ENCODE assay signal across 8 mouse cellular contexts in genomic region chr6:146887958-146888659, GRCm38 (mm10). TPM values are rescaled to one million over a fixed set of nuclear protein-coding genes. Genes with fewer than 3 reads are reported as not detected.
DNase-seq lines count a peak whose midpoint lies in the region; ATAC-seq and TF ChIP-seq lines count a peak whose summit lies in the region.

Ppfibp1 (plus strand) TSS chr6:146888487.

- H3K9me3 ChIP-seq in hindbrain, embryonic 16.5 days (ENCODE audit: control insufficient read depth, low read length) = no peaks in the 10 kb centered on the region

- peak; percentile 99 for DNase-seq in gastrocnemius, adult 2 months
- peak; percentile 92 to 96 for DNase-seq in left cerebral cortex, adult 18-20 months (ENCODE audit: low spot score in 2 of 2)
- peak; percentile 97 to 99 for DNase-seq in lung, postnatal 4 days
- peak; percentile 96 for DNase-seq in retina, postnatal 1 day
- DNase-seq in urinary bladder, adult 18-20 months (ENCODE audit: low spot score in 2 of 2) = peak; percentile 94 to 95

- no peaks in the 10 kb centered on the region for H3K36me3 ChIP-seq in hindbrain, embryonic 16.5 days (ENCODE audit: control insufficient read depth, insufficient read depth, low read length)

- intact Hi-C loops in gastrocnemius, adult 2 months (cut with DNase I) = loop anchor here (1.0 to 5.0 kb wide), 3 partner anchors 58 to 104 kb away; no protein-coding TSS in a partner anchor

- WGBS in hindbrain, embryonic 16.5 days = under 1% methylated on average over 68 of the region's 80 CpGs

- peak within 1 kb of the TSS; percentile 99 for H3K4me3 ChIP-seq in gastrocnemius, adult 2 months
- peak within 1 kb of the TSS; percentile 85 for H3K4me3 ChIP-seq in hindbrain, embryonic 16.5 days (ENCODE audit: low read length)

- peak within 1 kb of the TSS; percentile 97 for H3K27ac ChIP-seq in gastrocnemius, adult 2 months
- peak within 1 kb of the TSS; percentile 44; the same call in 1 of the 2 replicates for H3K27ac ChIP-seq in hindbrain, embryonic 16.5 days (ENCODE audit: low read depth, low read length)

- no peaks in the 10 kb centered on the region; the same call in none of the 2 replicates for H3K4me1 ChIP-seq in hindbrain, embryonic 16.5 days (ENCODE audit: control insufficient read depth, insufficient read depth, low read depth, low read length)

- H3K27me3 ChIP-seq in hindbrain, embryonic 16.5 days (replicated peaks; ENCODE audit: control insufficient read depth, insufficient read depth, low read length) = no peaks in the 10 kb centered on the region

- no peak for TF ChIP-seq CTCF in gastrocnemius, adult 2 months (IDR thresholded peaks at IDR 0.05)

- ATAC-seq in activated CD4-positive, CD25-positive, alpha-beta regulatory T cell, adult 4 months = peak; percentile 94
- ATAC-seq in common myeloid progenitor, adult 5-6 weeks (replicated peaks; ENCODE audit: low read depth, poor library complexity, severe bottlenecking) = peak; percentile 90
- ATAC-seq in hindbrain, embryonic 16.5 days = peak; percentile 96

- H3K9ac ChIP-seq in hindbrain, embryonic 16.5 days (ENCODE audit: low read depth, low read length) = peak within 1 kb of the TSS; percentile 74

- peak within 1 kb of the TSS; percentile 73 for H3K4me2 ChIP-seq in hindbrain, embryonic 16.5 days (ENCODE audit: low read length)

RNA-seq across cellular contexts. Expression of gene Ppfibp1, which starts in this region (rescaled TPM):
- 1 to 10 TPM; 5.2 to 7.8 TPM for polyA plus RNA-seq in activated CD4-positive, CD25-positive, alpha-beta regulatory T cell, adult 4 months (2017; shearing (Covaris generic))
- total RNA-seq in common myeloid progenitor, adult 5-6 weeks (2017) = 12.2 and 14.4 TPM in 2 replicates
- total RNA-seq in gastrocnemius, adult 2 months (2021) = 10 to 100 TPM; 40.3 to 44.8 TPM
- 14.6 and 15.9 TPM in 2 replicates for polyA plus RNA-seq in hindbrain, embryonic 16.5 days (2015; fragmentation: Nextera tagmentation; extraction: Ambion mirVana)
- total RNA-seq in left cerebral cortex, adult 18-20 months (2021) = 10 to 100 TPM; 54.5 to 60.4 TPM

Comparison
In these comparisons a context has a peak if more than half of its experiments do, and no peak if none do; other contexts are left out.
1. Peak in every context shown above with its lines: DNase-seq, ATAC-seq, H3K4me3 ChIP-seq and H3K27ac ChIP-seq.